Mouse (Mus musculus): Measurements from ENCODE around the gene Lats2. TPM values are rescaled to one million over a fixed set of nuclear protein-coding genes. Genes with fewer than 3 reads are reported as not detected.
"Not testable (repeated sequence)": the region's sequence is repeated elsewhere in the genome, so short reads cannot be mapped to it uniquely, and the experiment has no call there.

Gene Lats2
- polyA plus RNA-seq, 1 experiment from 2014 or later: 20.3 TPM

GRCm38 (mm10) chr14:57760447-57761412 lies 2.5 kb upstream of the Lats2 start:
- Histone ChIP-seq H3K36me3 (no peaks in the 10 kb centered on the region), H3K4me1 (replicated peaks) (0 out of 2 replicates have a peak, but pooled peaks cover 5% of the 10 kb centered on the region), H3K27me3 (no peaks in the 10 kb centered on the region), H3K4me2 (no peak overlapping the region), H3K9me3 (replicated peaks) (no peaks in the 10 kb centered on the region), H3K9ac (no peak overlapping the region), H3K4me3 (no peak overlapping the region), H3K27ac (peak overlapping the region; percentile 25; the same call in 1 of the 2 replicates)
- ATAC-seq (replicated peaks; ENCODE audit: insufficient number of reproducible peaks, insufficient read depth, low FRiP score, low read depth): no peak
- 63% methylated on average over 10 of the region's 10 CpGs for WGBS

GRCm38 (mm10) chr14:57756094-57756493 lies 2.1 kb downstream of the Lats2 start:
- 88% methylated on average over 4 of the region's 4 CpGs for WGBS
- no peak for ATAC-seq (replicated peaks; ENCODE audit: insufficient number of reproducible peaks, insufficient read depth, low FRiP score, low read depth)
- peaks cover 23% of the 10 kb centered on the region for H3K4me1 ChIP-seq (replicated peaks)

GRCm38 (mm10) chr14:57755661-57756060 lies 2.5 kb downstream of the Lats2 start:
- Histone ChIP-seq H3K4me2 (no peak overlapping the region), H3K9me3 (replicated peaks) (no peaks in the 10 kb centered on the region), H3K27ac (no peak overlapping the region), H3K27me3 (no peaks in the 10 kb centered on the region), H3K9ac (no peak overlapping the region), H3K36me3 (no peaks in the 10 kb centered on the region), H3K4me3 (no peak overlapping the region), H3K4me1 (replicated peaks) (peaks cover 23% of the 10 kb centered on the region)
- no peak for ATAC-seq (replicated peaks; ENCODE audit: insufficient number of reproducible peaks, insufficient read depth, low FRiP score, low read depth)
- 89% methylated on average over 2 of the region's 2 CpGs for WGBS

More at GRCm38 (mm10) chr14:57756094-57756493, 2.1 kb downstream of the Lats2 start:
- Histone ChIP-seq H3K4me2 (no peak overlapping the region), H3K9ac (no peak overlapping the region), H3K9me3 (replicated peaks) (no peaks in the 10 kb centered on the region), H3K4me3 (no peak overlapping the region), H3K27ac (no peak overlapping the region), H3K36me3 (no peaks in the 10 kb centered on the region), H3K27me3 (no peaks in the 10 kb centered on the region)

- peak overlapping the region; percentile 43 for H3K4me2 ChIP-seq
- WGBS: 10% methylated on average over 9 of the region's 9 CpGs
- no peak overlapping the region for H3K4me3 ChIP-seq
- no peaks in the 10 kb centered on the region for H3K9me3 ChIP-seq (replicated peaks)
- peak overlapping the region; percentile 89 for H3K27ac ChIP-seq
- no peaks in the 10 kb centered on the region for H3K36me3 ChIP-seq
- H3K4me1 ChIP-seq (replicated peaks): peaks cover 17% of the 10 kb centered on the region
- ATAC-seq (replicated peaks; ENCODE audit: insufficient number of reproducible peaks, insufficient read depth, low FRiP score, low read depth): peak; percentile 78
- H3K27me3 ChIP-seq: no peaks in the 10 kb centered on the region
- H3K9ac ChIP-seq: peak overlapping the region; percentile 29; the same call in 1 of the 2 replicates
These were observed 4.7 kb downstream of the Lats2 start for GRCm38 (mm10) chr14:57753351-57753992.

GRCm38 (mm10) chr14:57751006-57751405 lies 7.2 kb downstream of the Lats2 start:
- not testable (repeated sequence) for H3K4me3 ChIP-seq; H3K27me3 ChIP-seq; H3K4me2 ChIP-seq; H3K9me3 ChIP-seq (replicated peaks); H3K27ac ChIP-seq; H3K36me3 ChIP-seq; ATAC-seq (replicated peaks; ENCODE audit: insufficient number of reproducible peaks, insufficient read depth, low FRiP score, low read depth); H3K9ac ChIP-seq
- H3K4me1 ChIP-seq (replicated peaks): peaks cover 24% of the 10 kb centered on the region

GRCm38 (mm10) chr14:57749501-57749900 lies 8.7 kb downstream of the Lats2 start:
- H3K9me3 ChIP-seq (replicated peaks): no peaks in the 10 kb centered on the region
- no peak overlapping the region for H3K9ac ChIP-seq
- H3K4me3 ChIP-seq: no peak overlapping the region
- ATAC-seq (replicated peaks; ENCODE audit: insufficient number of reproducible peaks, insufficient read depth, low FRiP score, low read depth): no peak
- H3K4me1 ChIP-seq (replicated peaks): peaks cover 24% of the 10 kb centered on the region
- H3K27ac ChIP-seq: no peak overlapping the region
- H3K36me3 ChIP-seq: no peaks in the 10 kb centered on the region
- 64% methylated on average over 2 of the region's 2 CpGs for WGBS
- no peak overlapping the region for H3K4me2 ChIP-seq
- H3K27me3 ChIP-seq: no peaks in the 10 kb centered on the region

GRCm38 (mm10) chr14:57746001-57746771 lies 12.0 kb downstream of the Lats2 start, which contains the start of gene Gm49361:
Gene Gm49361 (minus strand): TSS chr14:57746103.
- H3K4me2 ChIP-seq: peak within 1 kb of the TSS; percentile 74
- WGBS: under 1% methylated on average over 66 of the region's 68 CpGs
- ATAC-seq (replicated peaks; ENCODE audit: insufficient number of reproducible peaks, insufficient read depth, low FRiP score, low read depth): peak; percentile 88

GRCm38 (mm10) chr14:57745291-57745969 lies 12.8 kb downstream of the Lats2 start:
- H3K27me3 ChIP-seq: no peaks in the 10 kb centered on the region
- under 1% methylated on average over 95 of the region's 103 CpGs for WGBS

More at GRCm38 (mm10) chr14:57746001-57746771, 12.0 kb downstream of the Lats2 start, which contains the start of gene Gm49361:
- H3K27ac ChIP-seq: peak within 1 kb of the TSS; percentile 96
- no peaks in the 10 kb centered on the region for H3K36me3 ChIP-seq
- no peaks in the 10 kb centered on the region for H3K9me3 ChIP-seq (replicated peaks)
- H3K4me1 ChIP-seq (replicated peaks): peaks cover 31% of the 10 kb centered on the region
- H3K4me3 ChIP-seq: peak within 1 kb of the TSS; percentile 90
- H3K9ac ChIP-seq: peak within 1 kb of the TSS; percentile 93
- H3K27me3 ChIP-seq: no peaks in the 10 kb centered on the region

GRCm38 (mm10) chr14:57744547-57744946 lies 13.6 kb downstream of the Lats2 start:
- no peaks in the 10 kb centered on the region for H3K9me3 ChIP-seq (replicated peaks)
- no peak for ATAC-seq (replicated peaks; ENCODE audit: insufficient number of reproducible peaks, insufficient read depth, low FRiP score, low read depth)
- peak overlapping the region; percentile 90 for H3K4me3 ChIP-seq
- peak overlapping the region; percentile 74 for H3K4me2 ChIP-seq
- H3K27ac ChIP-seq: peak overlapping the region; percentile 96
- peak overlapping the region; percentile 93 for H3K9ac ChIP-seq
- H3K27me3 ChIP-seq: no peaks in the 10 kb centered on the region
- WGBS: 1% methylated on average over 8 of the region's 8 CpGs
- no peaks in the 10 kb centered on the region for H3K36me3 ChIP-seq
- H3K4me1 ChIP-seq (replicated peaks): peaks cover 44% of the 10 kb centered on the region

More at GRCm38 (mm10) chr14:57745291-57745969, 12.8 kb downstream of the Lats2 start:
- Histone ChIP-seq H3K36me3 (no peaks in the 10 kb centered on the region), H3K9ac (peak overlapping the region; percentile 93), H3K4me1 (replicated peaks) (peaks cover 37% of the 10 kb centered on the region), H3K4me2 (peak overlapping the region; percentile 74), H3K4me3 (peak overlapping the region; percentile 90), H3K27ac (peak overlapping the region; percentile 96), H3K9me3 (replicated peaks) (no peaks in the 10 kb centered on the region)
- peak; percentile 57 for ATAC-seq (replicated peaks; ENCODE audit: insufficient number of reproducible peaks, insufficient read depth, low FRiP score, low read depth)

- Histone ChIP-seq H3K27ac (no peak overlapping the region), H3K27me3 (no peaks in the 10 kb centered on the region), H3K4me2 (no peak overlapping the region), H3K9ac (no peak overlapping the region), H3K4me3 (no peak overlapping the region), H3K9me3 (replicated peaks) (no peaks in the 10 kb centered on the region), H3K4me1 (replicated peaks) (peaks cover 69% of the 10 kb centered on the region), H3K36me3 (no peaks in the 10 kb centered on the region)
- ATAC-seq (replicated peaks; ENCODE audit: insufficient number of reproducible peaks, insufficient read depth, low FRiP score, low read depth): no peak
- WGBS: 70% methylated on average over 8 of the region's 8 CpGs
These were observed 17.5 kb downstream of the Lats2 start for GRCm38 (mm10) chr14:57740651-57741050.
